ENCODE assay signal across 9 mouse cellular contexts in genomic region chr16:32202681-32203080, GRCm38 (mm10). TPM values are rescaled to one million over a fixed set of nuclear protein-coding genes. Genes with fewer than 3 reads are reported as not detected.
DNase-seq lines count a peak whose midpoint lies in the region; ATAC-seq and TF ChIP-seq lines count a peak whose summit lies in the region.
"Had no signal": no experiment of that assay in that cellular context is flagged by ENCODE, and none has a peak within 500 bp of the region (broad histone marks: within the 10 kb centered on the region; RNA-seq: fewer than 3 reads in every experiment).

No protein-coding gene starts in this region.

- ATAC-seq in heart, postnatal 0 days (ENCODE audit: insufficient read depth, low read depth), result no peak
- ATAC-seq in midbrain, embryonic 14.5 days (ENCODE audit: low FRiP score, low TSS enrichment), result no peak

- intact Hi-C loops in left cerebral cortex, postnatal 36 days (cut with DNase I), result no loop called here

- H3K27ac ChIP-seq in heart, postnatal 0 days (ENCODE audit: low read depth), result no peak overlapping the region
- no peak overlapping the region for H3K27ac ChIP-seq in midbrain, embryonic 14.5 days (replicated peaks; ENCODE audit: low read depth, low read length)

- no peak overlapping the region for H3K9ac ChIP-seq in heart, postnatal 0 days (replicated peaks; ENCODE audit: low read depth, low read length)
- H3K9ac ChIP-seq in midbrain, embryonic 14.5 days (replicated peaks; ENCODE audit: low read length), result no peak overlapping the region

- no peaks in the 10 kb centered on the region for H3K4me1 ChIP-seq in E14TG2a.4 (replicated peaks; ENCODE audit: low read depth, low read length)
- H3K4me1 ChIP-seq in heart, postnatal 0 days (ENCODE audit: control insufficient read depth, insufficient read depth), result no peaks in the 10 kb centered on the region
- H3K4me1 ChIP-seq in midbrain, embryonic 14.5 days (ENCODE audit: control insufficient read depth, insufficient read depth, low read length), result no peaks in the 10 kb centered on the region

- no peak for TF ChIP-seq EP300 in heart, postnatal 0 days (IDR thresholded peaks at IDR 0.05; ENCODE audit: low read depth)

- H3K27me3 ChIP-seq in E14TG2a.4 (ENCODE audit: insufficient read depth, low read length), result no peaks in the 10 kb centered on the region
- H3K27me3 ChIP-seq in heart, postnatal 0 days (ENCODE audit: control insufficient read depth, insufficient read depth, low read length), result no peaks in the 10 kb centered on the region
- no peaks in the 10 kb centered on the region for H3K27me3 ChIP-seq in midbrain, embryonic 14.5 days (ENCODE audit: control insufficient read depth, insufficient read depth, low read length)

- no peak overlapping the region for H3K4me3 ChIP-seq in E14TG2a.4 (replicated peaks; ENCODE audit: low read length)
- no peak overlapping the region for H3K4me3 ChIP-seq in heart, postnatal 0 days (ENCODE audit: low read depth, low read length)
- no peak overlapping the region for H3K4me3 ChIP-seq in midbrain, embryonic 14.5 days (replicated peaks; ENCODE audit: low read depth, low read length)

- H3K9me3 ChIP-seq in E14TG2a.4 (ENCODE audit: low read length), result peaks cover 30% of the 10 kb centered on the region
- H3K9me3 ChIP-seq in heart, postnatal 0 days (replicated peaks; ENCODE audit: control insufficient read depth, low read length), result no peaks in the 10 kb centered on the region
- no peaks in the 10 kb centered on the region for H3K9me3 ChIP-seq in midbrain, embryonic 14.5 days (ENCODE audit: control insufficient read depth, low read length)

- 65% methylated on average over 6 of the region's 6 CpGs for WGBS in heart, postnatal 0 days
- WGBS in midbrain, embryonic 14.5 days, result 77% methylated on average over 6 of the region's 6 CpGs

- peak; percentile 13 for DNase-seq in 3T3-L1 (ENCODE audit: low read depth, low spot score)
- DNase-seq in c-Kit-positive CD71-negative TER-119-negative erythroid progenitor cells, embryonic 14.5 days (ENCODE audit: low read depth), result peak; percentile 79
- no peak for DNase-seq in heart, postnatal 0 days (ENCODE audit: low spot score)
- DNase-seq in left cerebral cortex, postnatal 36 days (ENCODE audit: low spot score in 2 of 2), result peak; percentile 22 to 29
- peak; percentile 88 to 94 for DNase-seq in natural killer cell, adult 2 months (ENCODE audit: low spot score in 2 of 2)
- DNase-seq in thymus, postnatal 25 days, result peak; percentile 95
- no peak for DNase-seq in midbrain, embryonic 14.5 days

- no peaks in the 10 kb centered on the region for H3K36me3 ChIP-seq in E14TG2a.4 (ENCODE audit: insufficient read depth, low read length)
- H3K36me3 ChIP-seq in heart, postnatal 0 days (replicated peaks; ENCODE audit: control insufficient read depth, insufficient read depth, low read length), result no peaks in the 10 kb centered on the region
- no peaks in the 10 kb centered on the region for H3K36me3 ChIP-seq in midbrain, embryonic 14.5 days (ENCODE audit: control insufficient read depth, insufficient read depth, low read length)

- no peak overlapping the region for H3K4me2 ChIP-seq in heart, postnatal 0 days (ENCODE audit: low read depth, low read length)
- H3K4me2 ChIP-seq in midbrain, embryonic 14.5 days (ENCODE audit: low read length), result no peak overlapping the region

- peak; percentile 23; the same call in 1 of the 2 replicates for TF ChIP-seq CTCF in E14TG2a.4 (conservative IDR thresholded peaks at IDR 0.05; ENCODE audit: low read length)
- TF ChIP-seq CTCF in heart, postnatal 0 days (IDR thresholded peaks at IDR 0.05; ENCODE audit: low read depth), result peak; percentile 36

RNA-seq across cellular contexts. Expression of gene Bex6, which starts 23.1 kb away (rescaled TPM):
- not detected in 2 replicates for total RNA-seq in heart, postnatal 0 days (2014; rRNA removed; ENCODE audit: low replicate concordance)
- not detected in 2 replicates for polyA plus RNA-seq in heart, postnatal 0 days (2015; fragmentation: Nextera tagmentation; extraction: Ambion mirVana)
- not detected for total RNA-seq in left cerebral cortex, postnatal 36 days (2021)
- polyA plus RNA-seq in midbrain, embryonic 14.5 days (2014; fragmentation: Nextera tagmentation; extraction: Ambion mirVana), result not detected in 2 replicates
- polyA plus RNA-seq: neural tube, embryonic 14.5 days had no signal

RNA-seq across cellular contexts. Expression of gene Nrros, which starts 37.3 kb away (rescaled TPM):
- total RNA-seq in heart, postnatal 0 days (2014; rRNA removed; ENCODE audit: low replicate concordance), result 13.4 and 16.6 TPM in 2 replicates
- polyA plus RNA-seq in heart, postnatal 0 days (2015; fragmentation: Nextera tagmentation; extraction: Ambion mirVana), result 6.1 and 6.8 TPM in 2 replicates
- 1 to 10 TPM; 7.5 to 9.2 TPM for total RNA-seq in left cerebral cortex, postnatal 36 days (2021)
- polyA plus RNA-seq in midbrain, embryonic 14.5 days (2014; fragmentation: Nextera tagmentation; extraction: Ambion mirVana), result 3.4 and 8.7 TPM in 2 replicates

RNA-seq across cellular contexts. Expression of gene Fbxo45, which starts 44.3 kb away (rescaled TPM):
- total RNA-seq in heart, postnatal 0 days (2014; rRNA removed; ENCODE audit: low replicate concordance), result 9.8 and 13.7 TPM in 2 replicates
- polyA plus RNA-seq in heart, postnatal 0 days (2015; fragmentation: Nextera tagmentation; extraction: Ambion mirVana), result 5.1 and 5.8 TPM in 2 replicates
- total RNA-seq in left cerebral cortex, postnatal 36 days (2021), result 10 to 100 TPM; 48.7 to 49.2 TPM
- polyA plus RNA-seq in midbrain, embryonic 14.5 days (2014; fragmentation: Nextera tagmentation; extraction: Ambion mirVana), result 15.0 and 15.6 TPM in 2 replicates

RNA-seq across cellular contexts. Expression of gene Wdr53, which starts 44.3 kb away (rescaled TPM):
- total RNA-seq in heart, postnatal 0 days (2014; rRNA removed; ENCODE audit: low replicate concordance), result 3.6 and 5.8 TPM in 2 replicates
- 10.3 and 11.7 TPM in 2 replicates for polyA plus RNA-seq in heart, postnatal 0 days (2015; fragmentation: Nextera tagmentation; extraction: Ambion mirVana)
- 10 to 100 TPM; 12.2 to 14.4 TPM for total RNA-seq in left cerebral cortex, postnatal 36 days (2021)
- polyA plus RNA-seq in midbrain, embryonic 14.5 days (2014; fragmentation: Nextera tagmentation; extraction: Ambion mirVana), result 12.8 and 15.6 TPM in 2 replicates

Comparison
In these comparisons a context has a peak if more than half of its experiments do, and no peak if none do; other contexts are left out.
1. DNase-seq: peak in 3T3-L1 (single experiment), c-Kit-positive CD71-negative TER-119-negative erythroid progenitor cells, embryonic 14.5 days (single experiment), left cerebral cortex, postnatal 36 days (2 of 2), natural killer cell, adult 2 months (2 of 2) and thymus, postnatal 25 days (single experiment); none in heart, postnatal 0 days (single experiment) and midbrain, embryonic 14.5 days (single experiment).